Mouse (Mus musculus): ENCODE measurements around the gene Ccdc62. TPM values are rescaled to one million over a fixed set of nuclear protein-coding genes. Genes with fewer than 3 reads are reported as not detected.

Ccdc62 gene
- total RNA-seq, 2 experiments from 2014 or later, result 1.2 TPM

- intact Hi-C loops (cut with DNase I; ENCODE audit: low total_unique reads), result no loop called here
- DNase-seq, result no peak
Observed at GRCm38 (mm10) chr5:123932927-123933326, 2.4 kb downstream of the Ccdc62 start.

- intact Hi-C loops (cut with DNase I; ENCODE audit: low total_unique reads), result no loop called here
- DNase-seq, result no peak
Observed at GRCm38 (mm10) chr5:123933556-123933955, 3.1 kb downstream of the Ccdc62 start.

GRCm38 (mm10) chr5:123933957-123934591 lies 3.6 kb downstream of the Ccdc62 start:
- intact Hi-C loops (cut with DNase I; ENCODE audit: low total_unique reads), result no loop called here

GRCm38 (mm10) chr5:123935931-123936330 lies 5.5 kb downstream of the Ccdc62 start:
- intact Hi-C loops (cut with DNase I; ENCODE audit: low total_unique reads), result no loop called here
- DNase-seq, result no peak

More at GRCm38 (mm10) chr5:123933957-123934591, 3.6 kb downstream of the Ccdc62 start:
- no peak for DNase-seq

- no peak for DNase-seq
- intact Hi-C loops (cut with DNase I; ENCODE audit: low total_unique reads), result no loop called here
Observed at GRCm38 (mm10) chr5:123938479-123938878, 8.0 kb downstream of the Ccdc62 start.

- intact Hi-C loops (cut with DNase I; ENCODE audit: low total_unique reads), result loop anchor here (2.0 to 5.0 kb wide), 2 partner anchors 46 to 136 kb away; no protein-coding TSS in a partner anchor
- no peak for DNase-seq
Observed at GRCm38 (mm10) chr5:123946546-123946945, 16.1 kb downstream of the Ccdc62 start.

GRCm38 (mm10) chr5:123947041-123947761 lies 16.7 kb downstream of the Ccdc62 start:
- intact Hi-C loops (cut with DNase I; ENCODE audit: low total_unique reads), result loop anchor here (2.0 to 5.0 kb wide), 2 partner anchors 46 to 135 kb away; no protein-coding TSS in a partner anchor

GRCm38 (mm10) chr5:123952365-123953045 lies 22.0 kb downstream of the Ccdc62 start:
- DNase-seq, result no peak
- intact Hi-C loops (cut with DNase I; ENCODE audit: low total_unique reads), result no loop called here

More at GRCm38 (mm10) chr5:123947041-123947761, 16.7 kb downstream of the Ccdc62 start:
- no peak for DNase-seq

- intact Hi-C loops (cut with DNase I; ENCODE audit: low total_unique reads), result no loop called here
- no peak for DNase-seq
Observed at GRCm38 (mm10) chr5:123957213-123957612, 26.7 kb downstream of the Ccdc62 start.

GRCm38 (mm10) chr5:123959018-123959417 lies 28.5 kb downstream of the Ccdc62 start:
- intact Hi-C loops (cut with DNase I; ENCODE audit: low total_unique reads), result no loop called here
- no peak for DNase-seq

- no peak for DNase-seq
- intact Hi-C loops (cut with DNase I; ENCODE audit: low total_unique reads), result no loop called here
Observed at GRCm38 (mm10) chr5:123960129-123960528, 29.6 kb downstream of the Ccdc62 start.

GRCm38 (mm10) chr5:123961046-123961445 lies 30.6 kb downstream of the Ccdc62 start:
- intact Hi-C loops (cut with DNase I; ENCODE audit: low total_unique reads), result no loop called here
- DNase-seq, result no peak

- DNase-seq, result no peak
- intact Hi-C loops (cut with DNase I; ENCODE audit: low total_unique reads), result no loop called here
Observed at GRCm38 (mm10) chr5:123964208-123964607, 33.7 kb downstream of the Ccdc62 start.

GRCm38 (mm10) chr5:123966759-123967158 lies 36.3 kb downstream of the Ccdc62 start:
- intact Hi-C loops (cut with DNase I; ENCODE audit: low total_unique reads), result no loop called here
- DNase-seq, result no peak

- intact Hi-C loops (cut with DNase I; ENCODE audit: low total_unique reads), result no loop called here
- DNase-seq, result no peak
Observed at GRCm38 (mm10) chr5:123968468-123968867, 38.0 kb downstream of the Ccdc62 start.

- intact Hi-C loops (cut with DNase I; ENCODE audit: low total_unique reads), result no loop called here
- DNase-seq, result no peak
Observed at GRCm38 (mm10) chr5:123969216-123969615, 38.7 kb downstream of the Ccdc62 start.

GRCm38 (mm10) chr5:123970576-123970975 lies 40.1 kb downstream of the Ccdc62 start:
- intact Hi-C loops (cut with DNase I; ENCODE audit: low total_unique reads), result no loop called here
- DNase-seq, result no peak

GRCm38 (mm10) chr5:123972453-123972852 lies 42.0 kb downstream of the Ccdc62 start:
- intact Hi-C loops (cut with DNase I; ENCODE audit: low total_unique reads), result no loop called here
- DNase-seq, result no peak

GRCm38 (mm10) chr5:123973299-123974178 lies 43.1 kb downstream of the Ccdc62 start, which contains the start of gene Hip1r:
Gene Hip1r, plus strand, starts transcription at chr5:123973628.
- DNase-seq, result peak; percentile 73
- intact Hi-C loops (cut with DNase I; ENCODE audit: low total_unique reads), result no loop called here
